In the genomic region with DNA sequence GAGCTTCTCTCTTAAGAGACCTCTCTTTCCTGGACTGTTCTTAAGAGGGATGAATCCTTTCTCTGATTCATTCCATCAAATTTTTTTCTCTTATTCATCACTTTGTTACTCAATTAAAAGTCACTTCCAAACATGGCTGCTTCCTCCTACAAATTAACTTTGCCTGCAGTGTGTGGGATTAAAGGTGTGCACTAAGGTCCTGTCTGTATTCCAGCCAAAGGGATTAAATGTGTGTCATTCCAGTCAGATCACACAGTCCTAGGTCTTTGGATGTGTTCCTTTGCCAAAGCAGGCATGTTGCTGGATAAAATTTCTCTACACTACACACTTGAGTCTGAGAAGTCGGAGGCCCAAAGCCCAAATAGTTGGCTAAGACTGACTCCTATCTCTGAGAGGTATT, we compare ENCODE assay signal across 21 mouse cellular contexts.
DNase-seq lines count a peak whose midpoint lies in the region; ATAC-seq and TF ChIP-seq lines count a peak whose summit lies in the region.
"Had no signal": no experiment of that assay in that cellular context is flagged by ENCODE, and none has a peak within 500 bp of the region (broad histone marks: within the 10 kb centered on the region; RNA-seq: fewer than 3 reads in every experiment).

No protein-coding gene starts in this region.

- intact Hi-C loops in left cerebral cortex, postnatal 4 days (cut with DNase I), result no loop called here

- peak overlapping the region; percentile 68 for H3K27ac ChIP-seq in embryonic fibroblast, embryonic 13.5 days (ENCODE audit: insufficient read depth, low read length)
- no peak overlapping the region for H3K27ac ChIP-seq in limb, embryonic 10.5 days
- H3K27ac ChIP-seq in forebrain, embryonic 11.5 days (ENCODE audit: low read depth, low read length), result no peak overlapping the region

- ATAC-seq in forebrain, embryonic 11.5 days (replicated peaks; ENCODE audit: low FRiP score), result no peak
- ATAC-seq: activated CD4-positive, CD25-positive, alpha-beta regulatory T cell, adult 4 months; CD4-positive, CD25-positive, alpha-beta regulatory T cell, adult 4 months; Patski had no signal

- H3K9ac ChIP-seq in forebrain, embryonic 11.5 days (ENCODE audit: low read length), result no peak overlapping the region

- no peak overlapping the region for H3K4me3 ChIP-seq in embryonic fibroblast, embryonic 13.5 days (ENCODE audit: insufficient read depth, low read length)
- H3K4me3 ChIP-seq in limb, embryonic 10.5 days, result no peak overlapping the region
- no peak overlapping the region for H3K4me3 ChIP-seq in forebrain, embryonic 11.5 days (ENCODE audit: low read depth, low read length)

- H3K36me3 ChIP-seq in limb, embryonic 10.5 days, result no peaks in the 10 kb centered on the region
- no peaks in the 10 kb centered on the region for H3K36me3 ChIP-seq in forebrain, embryonic 11.5 days (ENCODE audit: control insufficient read depth, insufficient read depth, low read length)
- H3K36me3 ChIP-seq: G1E had no signal

- no peak for TF ChIP-seq CTCF in embryonic fibroblast, embryonic 13.5 days (IDR thresholded peaks at IDR 0.05; ENCODE audit: borderline replicate concordance, insufficient read depth, low read length)

- H3K4me1 ChIP-seq in embryonic fibroblast, embryonic 13.5 days (ENCODE audit: control insufficient read depth, insufficient read depth, low read length), result peaks cover 14% of the 10 kb centered on the region
- no peaks in the 10 kb centered on the region for H3K4me1 ChIP-seq in limb, embryonic 10.5 days
- H3K4me1 ChIP-seq in forebrain, embryonic 11.5 days (replicated peaks; ENCODE audit: control insufficient read depth, insufficient read depth, low read length), result no peaks in the 10 kb centered on the region

- no peak for TF ChIP-seq POLR2A in embryonic fibroblast, embryonic 13.5 days (IDR thresholded peaks at IDR 0.05; ENCODE audit: low read depth, low read length)

- H3K4me2 ChIP-seq in forebrain, embryonic 11.5 days (ENCODE audit: low read depth, low read length, severe bottlenecking), result no peak overlapping the region

- H3K9me3 ChIP-seq in limb, embryonic 10.5 days (replicated peaks), result no peaks in the 10 kb centered on the region
- no peaks in the 10 kb centered on the region for H3K9me3 ChIP-seq in forebrain, embryonic 11.5 days (ENCODE audit: control insufficient read depth, low read length)
- H3K9me3 ChIP-seq: G1E had no signal

- WGBS in limb, embryonic 10.5 days, result 89% methylated on average over 1 of the region's 1 CpGs
- 89% methylated on average over 1 of the region's 1 CpGs for WGBS in forebrain, embryonic 11.5 days

- peak; percentile 87 for DNase-seq in fat pad, adult 2 months (ENCODE audit: extremely low read depth, low read depth, low spot score)
- DNase-seq in gonadal fat pad, adult 2 months (ENCODE audit: low read depth), result peak; percentile 74
- DNase-seq in limb, embryonic 10.5 days (ENCODE audit: low spot score), result no peak
- DNase-seq in left cerebral cortex, postnatal 4 days, result no peak
- no peak for DNase-seq in forebrain, embryonic 11.5 days (ENCODE audit: low spot score)
- DNase-seq: adrenal gland, adult 2 months; adrenal gland, adult 8-10 months; adrenal gland, postnatal 10 days; adrenal gland, postnatal 14 days; adrenal gland, postnatal 25 days; adrenal gland, postnatal 36 days; B cell, adult 2 months; cerebellum, adult 11 months; cerebellum, adult 11-12 months; cerebellum, adult 18-20 months had no signal

- no peaks in the 10 kb centered on the region for H3K27me3 ChIP-seq in limb, embryonic 10.5 days (ENCODE audit: low read depth, poor library complexity, severe bottlenecking)
- H3K27me3 ChIP-seq in forebrain, embryonic 11.5 days (ENCODE audit: control insufficient read depth, insufficient read depth, low read length), result no peaks in the 10 kb centered on the region
- H3K27me3 ChIP-seq: CH12.LX, Patski had no signal

Comparison
In these comparisons a context has a peak if more than half of its experiments do, and no peak if none do; other contexts are left out.
1. DNase-seq: peak in fat pad, adult 2 months (single experiment) and gonadal fat pad, adult 2 months (single experiment); none in limb, embryonic 10.5 days (single experiment), left cerebral cortex, postnatal 4 days (single experiment) and forebrain, embryonic 11.5 days (single experiment).